Comparison of ENCODE assay signal across 24 mouse cellular contexts in the genomic region with DNA sequence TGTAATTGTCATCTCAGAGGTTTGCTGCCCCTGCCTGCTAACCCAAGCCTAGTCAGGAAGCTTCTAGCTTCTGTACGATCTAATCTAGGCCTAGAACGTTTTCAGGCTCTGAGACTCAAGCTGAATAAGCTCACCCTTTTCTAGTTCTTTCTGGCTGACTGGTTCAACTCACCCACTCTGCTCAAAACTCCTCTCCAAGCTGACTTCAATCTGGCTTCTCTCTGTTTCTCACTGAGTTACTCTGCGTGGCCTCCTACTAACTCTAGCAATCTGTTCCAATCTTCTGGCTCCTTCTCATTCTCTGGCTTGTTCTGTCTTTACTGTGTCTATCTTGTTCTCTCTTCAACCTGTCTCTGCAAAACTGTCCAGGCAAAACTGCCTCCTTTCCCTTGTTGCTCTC. TPM values are rescaled to one million over a fixed set of nuclear protein-coding genes. Genes with fewer than 3 reads are reported as not detected.
"Had no signal": no experiment of that assay in that cellular context is flagged by ENCODE, and none has a peak within 500 bp of the region (broad histone marks: within the 10 kb centered on the region; RNA-seq: fewer than 3 reads in every experiment).

No protein-coding gene starts in this region.

- H3K27ac ChIP-seq: gastrocnemius, adult 2 months; heart, embryonic 10.5 days; hindbrain, embryonic 10.5 days; hindbrain, embryonic 12.5 days; hindbrain, embryonic 14.5 days; intestine, embryonic 15.5 days; limb, embryonic 10.5 days; limb, embryonic 12.5 days; liver, embryonic 13.5 days; liver, embryonic 15.5 days had no signal

- DNase-seq: gastrocnemius, adult 2 months; gastrocnemius, postnatal 10 days; gastrocnemius, postnatal 25 days; heart, adult 18-20 months; heart, postnatal 10 days; heart, postnatal 4 days; kidney, adult 18-20 months; kidney, adult 8-10 months; kidney, postnatal 10 days; kidney, postnatal 25 days; kidney, postnatal 4 days; layer of hippocampus, adult 9-11 months; liver; liver, embryonic 13.5 days had no signal

- H3K4me3 ChIP-seq: gastrocnemius, adult 2 months; heart, embryonic 10.5 days; heart, embryonic 12.5 days; hindbrain, embryonic 10.5 days; hindbrain, embryonic 12.5 days; intestine, embryonic 15.5 days; limb, embryonic 10.5 days; limb, embryonic 12.5 days; liver, embryonic 13.5 days; liver, embryonic 15.5 days had no signal

RNA-seq across cellular contexts. Expression of a gene that starts 53.1 kb away (rescaled TPM):
- total RNA-seq: gastrocnemius, adult 2 months; gastrocnemius, postnatal 10 days; gastrocnemius, postnatal 25 days; left cerebral cortex, postnatal 14 days had no signal
